Mouse (Mus musculus) liver (tissue): Measurements from ENCODE around the gene Klhl33.
"Not testable (repeated sequence)": the region's sequence is repeated elsewhere in the genome, so short reads cannot be mapped to it uniquely, and the experiment has no call there.

Source experiments
- DNase-seq: peaks from one replicate; pipeline ENCODE4 v3.0.0-alpha.2; 2020; ENCODE audit warnings: mixed read lengths

Klhl33 gene

DNA sequence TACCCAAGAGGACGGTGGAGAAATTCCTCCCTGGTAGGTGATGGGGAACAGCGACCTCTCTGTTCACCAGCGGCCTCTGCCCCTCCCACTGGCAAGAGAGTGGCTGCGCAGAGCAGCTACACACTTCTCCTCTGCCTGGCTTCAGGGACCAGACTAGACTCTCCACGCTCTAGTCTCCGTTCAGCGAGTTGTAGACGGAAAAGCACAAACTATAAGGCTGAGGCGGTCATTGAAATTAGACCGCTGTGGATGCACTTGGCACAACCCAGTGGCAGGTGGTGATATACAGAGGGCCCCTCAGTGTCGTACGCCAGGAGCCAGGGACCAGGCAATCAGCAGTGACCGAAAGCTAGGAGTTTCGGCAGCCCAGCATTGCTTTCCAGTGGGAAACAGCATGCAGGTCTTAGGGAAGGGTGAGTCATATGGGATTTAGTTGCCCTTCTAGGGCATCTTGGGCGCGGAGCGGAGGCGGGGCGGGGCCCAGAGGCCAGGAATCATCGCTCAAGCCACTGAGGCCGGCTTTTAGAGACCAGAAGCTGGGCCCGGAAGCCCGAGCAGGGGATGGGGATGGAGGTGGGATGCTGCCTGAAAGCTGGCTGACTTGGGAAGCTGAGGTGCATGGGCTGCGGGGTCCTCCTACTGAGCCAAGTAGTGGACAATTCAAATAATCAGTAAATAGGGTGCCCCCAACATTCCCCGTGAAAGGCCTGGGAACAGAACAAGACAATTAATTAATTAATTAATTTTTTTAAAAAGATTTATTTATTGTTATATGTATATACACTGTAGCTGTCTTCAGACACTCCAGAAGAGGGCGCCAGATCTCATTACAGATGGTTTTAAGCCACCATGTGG, 6.9 kb upstream of the Klhl33 start:
- DNase-seq: peak; percentile 62

DNA sequence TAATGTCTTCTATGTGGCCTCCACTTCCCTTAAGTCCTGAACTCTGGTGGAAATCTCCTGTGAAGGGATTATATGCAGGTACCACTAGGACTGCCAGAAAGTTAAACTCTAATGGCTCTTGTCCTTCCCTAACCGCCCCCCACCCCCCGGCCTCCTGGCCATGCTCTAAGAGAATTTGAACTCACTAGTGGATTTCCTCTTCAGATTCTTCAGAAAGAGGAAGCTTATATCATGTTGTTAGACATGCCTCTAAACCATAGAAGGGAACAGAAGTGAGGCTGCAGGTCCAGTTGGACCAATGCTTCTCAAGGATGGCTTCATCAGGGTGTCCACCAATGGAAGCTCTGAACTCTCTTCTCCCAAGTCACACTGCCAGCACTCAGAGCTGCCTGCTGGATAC, 685 bp upstream of the Klhl33 start:
- DNase-seq: not testable (repeated sequence)

DNA sequence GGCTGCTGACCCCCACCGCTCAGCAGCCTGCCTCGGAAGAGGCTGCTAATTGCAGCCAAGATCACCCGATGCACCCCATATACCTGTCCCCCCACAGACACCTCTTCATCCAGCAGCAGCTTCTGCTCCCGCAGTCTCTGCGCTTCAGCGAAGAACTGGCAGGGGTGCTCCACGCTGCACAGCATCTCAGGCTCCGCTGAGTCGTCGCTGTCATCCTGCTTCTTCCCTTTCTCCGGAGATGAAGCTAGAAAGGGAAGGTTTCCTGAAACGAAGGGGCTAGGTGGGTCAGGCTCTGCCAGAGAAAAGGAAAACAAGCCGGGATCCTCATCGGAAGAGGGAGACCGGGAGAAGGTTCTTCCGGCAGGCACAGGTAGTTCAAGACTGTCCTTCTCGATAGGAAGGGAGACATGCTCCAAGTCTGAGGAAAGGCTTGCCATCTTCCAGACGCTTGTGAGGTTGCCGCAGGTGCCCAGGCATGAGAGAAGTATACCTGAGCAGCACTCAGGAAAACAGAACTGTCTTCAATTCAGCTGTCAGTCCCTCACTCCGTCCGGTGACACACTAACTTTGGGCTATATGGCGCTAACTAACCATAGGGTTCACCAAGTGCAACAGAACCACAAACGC, 447 bp downstream of the Klhl33 start:
- DNase-seq: no peak

DNA sequence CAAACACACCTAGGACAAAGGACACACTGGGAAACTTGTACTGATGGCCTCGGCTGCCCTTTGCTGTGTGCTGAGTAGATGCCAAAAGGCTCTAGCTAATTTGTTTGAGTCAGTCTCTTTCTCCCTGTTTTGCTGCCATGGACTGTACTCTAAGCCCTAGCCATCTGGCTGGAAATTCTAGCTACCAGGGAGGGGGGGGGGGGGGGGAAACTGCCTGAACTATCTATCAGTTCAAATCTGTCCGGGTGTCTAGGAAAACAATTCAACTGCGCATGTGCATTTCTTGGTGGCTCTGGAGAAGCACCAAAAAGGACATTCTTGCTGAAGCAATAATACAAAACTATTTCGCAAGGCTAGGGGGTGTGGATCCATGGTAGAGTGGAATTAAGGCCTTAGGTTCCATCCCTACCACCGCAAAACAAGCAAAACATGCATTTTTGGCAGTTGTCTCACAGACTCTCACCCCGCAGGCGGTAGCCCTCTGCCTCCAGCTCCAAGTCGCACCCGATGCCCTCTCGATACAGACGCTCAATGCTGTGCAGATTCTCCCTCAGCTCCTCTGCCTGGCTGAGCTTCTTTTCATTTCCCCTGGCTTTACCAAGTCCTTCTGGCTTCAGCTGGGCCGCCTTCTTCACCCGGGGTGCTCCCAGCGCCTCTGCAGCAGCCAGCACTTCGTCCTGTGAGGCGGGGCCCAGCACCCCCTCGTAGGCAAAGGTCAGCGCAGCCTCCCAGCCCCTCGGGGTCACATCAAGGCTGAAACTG, 1.1 kb downstream of the Klhl33 start:
- peak; percentile 15 for DNase-seq

DNA sequence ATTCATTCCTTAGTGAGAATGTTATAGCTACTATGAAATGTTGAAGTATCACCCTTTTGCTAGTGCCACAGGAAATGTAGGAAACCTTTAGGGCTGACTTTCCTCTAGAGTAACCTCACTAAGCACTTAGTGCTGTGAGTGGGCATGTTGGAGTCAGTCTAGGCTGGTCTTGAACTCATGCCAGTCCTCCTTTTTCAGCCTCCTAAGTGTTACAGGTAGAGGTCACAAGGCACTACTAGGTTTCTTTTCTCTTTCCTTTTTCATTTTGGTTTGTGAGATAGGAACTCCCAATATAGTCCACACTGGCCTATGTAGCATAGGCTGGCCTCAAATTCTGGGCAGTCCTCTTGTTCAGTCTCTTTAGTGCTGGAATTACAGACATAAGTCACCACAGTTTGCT, 1.9 kb downstream of the Klhl33 start:
- DNase-seq: no peak

DNA sequence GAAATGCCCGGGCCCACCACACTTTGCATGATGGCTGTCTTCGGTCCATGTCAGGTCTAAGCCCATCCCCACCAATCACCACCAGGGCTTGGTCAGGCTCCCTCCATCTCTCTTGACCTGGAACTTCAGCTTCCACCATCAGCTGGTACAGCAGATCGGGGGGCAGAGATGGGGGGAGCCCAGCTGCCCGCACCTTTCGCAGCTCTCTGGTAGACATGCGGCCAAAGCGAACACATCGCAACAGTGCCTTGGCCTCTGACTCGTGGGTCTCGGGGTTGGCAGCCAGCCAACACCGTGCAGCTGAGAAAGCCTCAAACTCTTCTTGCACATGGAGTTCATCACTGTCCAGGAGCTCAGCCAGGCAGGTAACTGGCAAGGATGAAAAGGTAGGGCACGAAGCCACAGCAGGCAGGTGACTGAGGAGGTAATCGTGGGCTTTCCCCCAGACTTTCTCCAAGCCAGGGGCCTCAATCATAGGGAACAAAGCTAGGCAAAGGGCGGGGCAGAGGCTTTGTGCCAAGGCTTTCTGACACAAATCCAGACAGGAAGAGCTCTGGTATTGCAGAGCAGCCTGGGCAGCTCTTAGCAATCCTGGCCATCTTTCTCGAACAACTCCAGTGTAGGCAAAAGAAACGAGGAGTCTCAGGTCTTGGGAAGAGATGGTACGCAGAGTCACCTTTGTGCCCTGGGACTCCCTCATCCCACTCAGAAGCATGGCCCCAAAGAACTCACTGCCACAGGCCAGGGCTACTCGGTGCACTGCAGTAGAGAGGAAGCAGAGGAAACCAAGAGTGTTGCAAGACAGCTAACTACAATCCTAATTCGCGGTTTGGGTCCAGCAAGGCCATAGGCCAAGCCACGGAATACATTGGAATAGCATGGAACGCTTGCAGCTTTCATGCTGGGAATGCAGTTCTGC, 4.5 kb downstream of the Klhl33 start:
- no peak for DNase-seq

DNA sequence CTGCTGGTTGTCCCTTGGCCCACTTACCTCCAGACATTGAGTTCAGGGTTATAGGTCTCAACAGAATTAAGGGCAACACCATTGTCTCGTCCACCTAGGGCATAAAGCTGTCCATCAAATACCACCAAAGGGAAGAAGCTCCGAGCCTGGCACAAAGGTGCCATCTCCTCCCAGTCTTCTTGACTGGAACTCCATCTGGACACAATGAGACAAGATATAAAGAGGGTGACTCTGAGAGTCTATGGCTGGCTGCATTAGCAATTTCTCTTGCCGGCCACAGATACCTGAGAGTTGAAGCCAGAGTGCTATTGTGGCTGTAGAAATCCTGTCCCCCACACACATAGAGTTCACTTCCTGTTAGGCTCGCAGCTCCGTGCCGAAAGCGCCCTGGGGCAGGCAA, 5.2 kb downstream of the Klhl33 start:
- DNase-seq: no peak

DNA sequence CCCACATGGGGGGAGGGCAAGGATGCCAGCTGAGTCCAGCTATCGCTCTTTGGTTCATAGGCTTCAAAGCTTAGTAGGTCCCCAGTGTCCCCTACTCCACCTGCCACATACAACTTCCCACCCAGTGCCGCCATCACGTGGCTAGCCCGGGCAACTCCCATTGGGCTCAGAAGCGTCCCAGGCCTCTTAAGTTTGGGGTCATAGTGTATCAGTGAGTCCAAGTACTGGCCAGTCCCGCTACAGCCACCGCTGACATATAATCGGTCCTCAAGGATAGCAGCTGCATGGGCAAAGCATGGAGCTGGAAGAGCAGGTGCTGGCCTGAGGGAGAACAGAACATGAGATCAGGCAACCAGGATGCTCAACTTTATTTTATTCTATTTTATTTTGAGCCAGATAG, 5.7 kb downstream of the Klhl33 start:
- DNase-seq: no peak

DNA sequence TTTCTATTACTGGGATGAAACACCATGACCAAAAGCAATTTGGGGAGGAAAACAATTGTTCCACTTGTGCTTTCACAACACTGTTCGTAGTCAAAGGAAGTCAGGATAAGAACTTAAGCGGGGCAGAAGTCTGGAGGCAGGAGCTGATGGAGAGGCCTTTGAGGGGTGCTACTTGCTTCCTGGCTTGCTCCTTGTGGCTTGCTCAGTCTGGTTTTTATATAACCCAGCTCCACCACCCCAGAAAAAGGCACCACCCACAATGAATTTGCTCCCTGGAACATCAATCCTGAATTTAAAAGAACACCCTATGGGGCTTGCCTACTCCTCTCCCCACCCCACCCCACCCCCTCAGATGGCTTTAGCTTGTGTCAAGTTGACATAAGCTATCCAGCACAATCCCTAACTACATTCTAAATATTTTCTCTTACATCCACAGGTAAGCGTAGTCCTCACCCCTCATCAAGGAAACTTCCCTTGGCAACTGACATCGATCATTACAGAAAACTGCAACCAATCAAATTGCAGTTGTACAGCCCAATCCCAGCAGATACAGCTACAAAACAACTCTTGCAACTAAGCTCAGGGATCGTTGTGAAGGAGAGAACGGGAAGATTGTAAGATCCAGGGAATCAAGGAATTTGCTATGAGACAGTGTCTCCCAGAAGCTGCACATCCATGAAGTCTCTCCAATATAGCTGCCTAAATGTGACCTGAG, 20.9 kb downstream of the Klhl33 start:
- no peak for DNase-seq

DNA sequence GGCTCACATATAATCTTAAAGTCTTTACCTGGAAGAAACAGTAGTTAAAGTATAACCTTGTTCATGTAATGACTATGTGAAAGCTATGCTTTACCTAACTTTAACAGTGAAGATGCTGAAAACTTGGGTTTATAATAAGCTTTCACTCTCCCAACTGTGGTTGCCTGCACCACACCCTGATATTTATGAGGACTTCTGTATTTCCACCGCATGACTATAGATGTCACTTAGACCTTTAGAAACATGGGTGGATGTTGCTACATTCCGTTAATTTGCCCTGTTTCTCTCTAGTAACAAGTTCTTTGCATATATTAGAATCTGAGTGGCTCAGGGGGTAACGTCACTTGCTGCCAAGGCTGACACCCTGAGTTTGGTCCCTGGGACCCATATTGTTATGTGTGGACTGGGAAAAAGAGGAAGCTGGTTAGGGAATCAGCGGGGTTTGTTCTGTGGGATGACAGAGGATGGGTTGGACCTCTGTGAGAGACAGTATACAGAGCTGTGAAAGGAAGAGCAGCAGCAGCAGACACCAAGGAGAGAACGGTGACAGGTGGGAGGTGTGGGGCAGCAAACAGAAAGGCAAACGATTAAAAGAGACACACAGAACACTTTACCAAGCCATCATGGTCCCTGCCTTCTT, 21.6 kb downstream of the Klhl33 start:
- no peak for DNase-seq

DNA sequence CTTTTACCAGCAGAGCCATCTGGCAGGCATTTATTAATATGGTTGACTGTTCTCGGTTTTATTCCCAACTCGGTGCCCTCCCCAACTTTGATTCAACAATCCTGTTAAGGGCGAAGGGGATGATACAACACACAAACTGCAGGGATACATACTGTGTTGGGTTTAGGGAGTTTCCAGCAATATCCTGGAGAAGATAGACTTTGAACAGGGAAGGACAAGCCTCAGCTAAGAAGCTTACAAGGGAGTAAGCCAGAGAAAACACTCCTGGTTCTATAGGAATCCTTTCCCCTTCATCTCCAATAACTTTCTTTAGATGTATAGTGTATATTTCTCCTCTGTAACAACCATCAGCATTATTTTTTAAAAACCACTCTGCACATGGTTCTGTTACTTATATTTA, 22.1 kb downstream of the Klhl33 start:
- DNase-seq: no peak

DNA sequence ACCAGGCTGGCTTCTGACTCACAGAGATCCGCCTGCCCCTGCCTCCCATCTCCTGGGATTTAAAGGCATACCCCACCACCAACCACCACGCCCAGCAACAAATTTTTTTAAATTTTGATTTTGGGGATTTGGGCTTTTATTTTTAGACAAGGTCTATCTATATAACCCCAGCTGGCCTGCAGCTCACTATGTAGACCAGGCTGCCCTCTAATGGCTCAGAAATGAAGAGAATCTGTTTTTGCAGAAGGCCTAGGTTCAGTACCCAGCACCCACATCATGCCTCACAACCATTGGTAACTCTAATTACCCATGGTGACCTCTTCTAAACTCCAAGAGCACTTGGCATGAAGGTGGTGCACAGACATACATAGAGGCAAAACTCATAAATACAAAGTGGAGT, 26.0 kb downstream of the Klhl33 start:
- DNase-seq: no peak

DNA sequence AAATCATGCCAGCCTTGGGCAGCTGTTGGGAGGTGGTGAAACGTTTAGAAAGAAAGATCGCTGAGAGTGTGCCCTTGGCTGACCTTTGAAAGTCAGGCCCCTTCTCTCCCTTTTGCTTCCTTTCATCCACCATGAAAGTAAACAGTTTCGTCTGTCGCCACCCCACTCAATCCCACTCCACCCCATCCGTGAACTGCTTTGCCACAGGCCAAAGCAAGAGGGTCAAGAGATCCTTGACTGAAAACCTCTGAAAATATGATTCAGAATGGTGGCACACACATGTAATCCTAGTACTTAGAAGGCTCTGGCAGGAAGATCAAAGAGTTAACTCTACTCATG, 26.5 kb downstream of the Klhl33 start:
- no peak for DNase-seq

DNA sequence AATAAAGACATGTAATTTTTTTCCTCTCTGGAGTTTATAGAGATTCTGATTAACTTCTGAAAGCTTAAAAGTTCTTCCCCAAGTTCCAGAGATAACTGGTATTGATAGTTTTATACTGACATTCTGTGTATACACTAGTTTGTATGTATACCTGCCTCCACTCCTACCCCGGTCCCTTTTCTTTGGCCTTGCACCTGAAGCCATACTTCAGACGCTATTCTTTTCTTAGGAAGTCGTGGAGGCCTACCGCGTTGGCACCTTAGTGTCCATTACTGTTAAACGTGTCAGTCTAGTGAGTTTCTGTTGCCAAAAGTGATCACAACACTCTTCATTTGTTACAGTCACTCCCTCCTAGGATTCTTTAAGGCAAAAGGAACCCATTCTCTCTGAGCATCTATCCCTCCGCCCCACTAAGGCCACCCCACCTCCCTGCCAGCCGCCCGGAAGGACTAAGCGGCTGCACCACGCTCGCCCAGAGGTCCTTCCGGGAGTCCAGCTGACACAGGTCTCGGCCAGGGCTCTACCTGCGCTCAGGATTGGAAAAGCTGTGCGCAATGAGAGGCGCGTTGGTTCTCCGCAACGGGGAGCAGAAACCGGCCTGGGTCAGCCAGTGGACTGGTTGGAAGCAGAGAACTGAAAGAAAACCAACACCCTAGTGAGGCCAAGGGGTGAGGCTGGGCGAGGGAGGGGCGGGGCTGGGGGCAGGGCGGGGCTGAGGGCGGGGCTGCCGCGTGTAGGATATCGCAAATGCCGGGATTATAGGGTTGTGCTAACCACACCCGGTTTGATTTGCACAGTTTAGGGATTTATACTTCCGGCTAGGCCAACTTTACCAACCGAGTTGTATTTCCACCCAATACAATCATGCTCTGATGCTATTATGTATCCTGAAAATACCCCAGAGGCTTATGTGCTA, 27.2 kb downstream of the Klhl33 start, which contains the start of gene Tep1:
TSS of gene Tep1 (minus strand) at position 672 of the 916 bp plus-strand sequence.
- DNase-seq: peak; percentile 76

DNA sequence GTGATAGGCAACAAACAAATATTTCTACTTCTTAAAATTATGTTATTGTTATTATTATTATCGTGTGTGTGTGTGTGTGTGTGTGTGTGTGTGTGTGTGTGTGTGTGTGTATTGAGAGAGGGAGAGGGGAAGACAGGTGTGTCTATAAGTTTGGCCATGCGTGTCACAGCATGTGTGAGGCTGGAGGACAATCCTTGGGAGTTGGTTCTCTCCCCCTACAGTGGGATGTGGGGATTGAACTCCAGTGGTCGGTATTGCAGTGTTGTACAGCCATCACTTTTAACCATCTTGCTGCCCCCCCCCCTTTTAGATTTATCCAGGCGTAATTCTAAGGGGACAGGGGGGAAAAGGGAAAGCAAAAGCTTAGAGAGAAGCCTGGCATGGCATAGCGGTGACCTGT, 28.7 kb downstream of the Klhl33 start:
- no peak for DNase-seq

DNA sequence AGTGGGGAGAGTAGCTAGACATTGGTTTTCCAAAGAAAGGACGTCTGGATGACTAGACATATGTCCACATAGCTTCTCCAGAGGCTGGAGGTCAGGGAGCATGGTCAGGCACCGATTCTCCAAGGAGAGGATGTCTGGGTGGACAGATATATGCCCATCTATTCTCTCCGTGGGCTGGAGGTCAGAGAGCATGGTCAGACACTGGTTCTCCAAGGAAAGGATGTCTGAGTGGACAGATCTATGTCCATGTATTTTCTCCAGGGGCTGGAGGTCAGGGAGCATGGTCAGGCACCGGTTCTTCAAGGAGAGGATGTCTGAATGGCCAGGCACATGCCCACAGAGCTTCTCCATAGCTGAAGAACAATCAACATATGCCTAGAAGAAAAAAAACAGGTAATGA, 29.1 kb downstream of the Klhl33 start:
- DNase-seq: no peak

DNA sequence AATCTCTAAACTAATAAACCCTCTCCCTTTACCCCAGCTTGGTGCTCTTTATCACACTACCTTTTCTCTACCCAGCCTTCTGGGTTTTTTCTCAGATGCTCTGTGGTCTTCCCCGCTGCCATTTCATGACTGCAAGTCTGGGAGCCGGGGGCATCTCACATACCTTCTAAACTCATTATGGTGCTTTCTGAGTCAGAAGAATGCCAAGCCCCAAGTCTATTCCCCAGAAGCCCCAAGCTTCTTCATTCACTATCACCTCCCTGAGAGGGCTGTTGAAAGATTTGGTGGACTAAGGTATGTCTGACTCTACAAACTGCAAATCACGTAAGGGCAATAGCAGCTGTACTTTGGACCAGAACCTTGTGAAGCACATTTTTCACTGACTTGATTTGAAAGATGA, 30.3 kb downstream of the Klhl33 start:
- DNase-seq: no peak

DNA sequence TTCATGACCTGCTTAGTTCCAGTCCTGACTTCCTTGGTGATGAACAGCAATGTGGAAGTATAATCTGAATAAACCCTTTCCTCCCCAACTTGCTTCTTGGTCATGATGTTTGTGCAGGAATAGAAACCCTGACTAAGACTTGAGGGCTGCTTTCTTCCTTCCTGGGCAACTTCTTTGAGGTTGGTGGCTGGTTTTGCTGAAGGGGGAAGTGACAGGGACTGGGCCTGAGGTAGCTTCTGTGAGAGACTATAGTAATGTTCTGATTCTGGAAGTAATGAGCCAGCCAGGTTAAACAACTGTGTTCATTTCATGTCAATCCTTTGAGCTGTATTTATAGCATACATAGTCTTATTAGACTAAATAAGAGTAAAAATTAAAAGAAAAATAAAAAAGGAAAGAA, 32.3 kb downstream of the Klhl33 start:
- DNase-seq: not testable (repeated sequence)

DNA sequence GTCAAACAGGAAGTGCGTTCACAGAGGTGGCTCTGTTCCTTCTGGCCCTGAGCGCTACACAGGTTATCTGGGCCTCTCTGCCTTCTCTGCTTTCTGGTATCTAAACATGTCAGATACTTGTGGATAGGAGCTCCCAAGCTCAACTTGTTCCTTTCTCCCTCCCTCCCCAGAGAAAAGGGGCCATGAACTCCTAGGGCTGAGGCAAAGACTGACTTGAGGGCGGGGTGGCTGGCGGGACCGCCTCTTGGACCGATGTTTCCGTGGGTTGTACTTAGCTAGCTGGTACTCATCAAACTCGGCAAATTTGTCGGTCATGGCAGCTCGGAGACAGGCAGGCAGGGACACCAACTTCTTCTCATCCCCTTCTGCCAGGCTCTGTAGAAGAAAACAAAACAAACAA, 34.7 kb downstream of the Klhl33 start:
- no peak for DNase-seq

DNA sequence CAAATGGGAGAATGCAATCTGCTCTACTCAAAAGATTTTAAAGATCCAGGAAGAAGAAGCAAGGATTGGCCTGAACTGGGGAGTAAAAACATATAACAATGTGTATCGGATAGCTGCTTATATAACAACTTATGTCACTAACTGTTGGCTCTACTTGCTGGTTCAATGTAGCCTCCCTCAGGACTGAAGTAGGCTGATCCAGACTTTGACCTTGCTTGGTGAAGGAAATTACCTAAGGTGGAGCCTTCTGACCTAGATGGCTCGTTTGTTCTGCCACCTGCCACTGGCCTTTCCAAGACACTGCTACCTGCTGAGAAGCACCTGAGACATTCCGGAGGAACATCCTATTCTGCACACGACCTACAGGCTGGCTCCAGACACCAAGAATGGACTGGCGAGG, 41.5 kb downstream of the Klhl33 start:
- no peak for DNase-seq
